Mouse (Mus musculus): ENCODE measurements around the gene Trim67. TPM values are rescaled to one million over a fixed set of nuclear protein-coding genes. Genes with fewer than 3 reads are reported as not detected.
"Not testable (repeated sequence)": the region's sequence is repeated elsewhere in the genome, so short reads cannot be mapped to it uniquely, and the experiment has no call there.

Trim67 gene
- total RNA-seq, 2 experiments from 2014 or later, result 0.06 to 0.10 TPM

DNA sequence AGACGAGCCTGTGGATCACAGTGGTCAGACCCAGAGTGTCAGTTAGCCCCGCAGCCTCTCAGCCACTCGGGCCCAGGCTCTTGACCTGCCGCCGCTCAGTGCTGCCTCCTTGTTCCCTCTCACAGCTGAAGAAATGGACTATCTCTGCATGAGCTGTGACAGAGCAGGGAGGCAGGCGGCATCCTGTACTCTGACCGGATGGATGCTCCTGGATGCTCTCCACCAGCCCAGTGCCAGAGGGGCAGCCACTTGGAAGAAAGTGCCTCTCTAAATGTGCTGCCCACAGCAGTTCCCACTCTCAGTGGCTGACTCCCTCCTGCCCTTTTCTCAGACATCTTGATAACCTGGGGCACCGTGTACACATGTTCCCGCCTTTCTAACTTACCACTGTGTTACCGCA, 48.9 kb downstream of the Trim67 start:
- H3K27ac ChIP-seq, result no peak overlapping the region
- H3K4me3 ChIP-seq, result no peak overlapping the region
- TF ChIP-seq CTCF (IDR thresholded peaks at IDR 0.05), result no peak
- intact Hi-C loops (cut with DNase I), result no loop called here
- DNase-seq, result no peak

DNA sequence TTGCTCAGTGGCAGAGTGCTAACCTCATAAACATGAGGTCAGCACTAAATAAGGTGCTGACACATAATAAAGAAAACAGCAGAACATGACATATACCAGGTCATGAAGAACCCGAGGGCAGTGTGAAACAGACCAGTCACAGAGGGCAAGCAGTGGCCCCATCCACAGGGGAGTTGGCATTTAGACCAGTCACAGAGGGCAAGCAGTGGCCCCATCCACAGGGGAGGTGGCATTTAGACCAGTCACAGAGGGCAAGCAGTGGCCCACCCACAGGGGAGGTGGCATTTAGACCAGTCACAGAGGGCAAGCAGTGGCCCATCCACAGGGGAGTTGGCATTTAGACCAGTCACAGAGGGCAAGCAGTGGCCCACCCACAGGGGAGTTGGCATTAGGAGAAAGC, 50.0 kb downstream of the Trim67 start:
- intact Hi-C loops (cut with DNase I); H3K4me3 ChIP-seq; DNase-seq: not testable (repeated sequence)
- H3K27ac ChIP-seq, result peak overlapping the region; percentile 25; the same call in 1 of the 2 replicates

DNA sequence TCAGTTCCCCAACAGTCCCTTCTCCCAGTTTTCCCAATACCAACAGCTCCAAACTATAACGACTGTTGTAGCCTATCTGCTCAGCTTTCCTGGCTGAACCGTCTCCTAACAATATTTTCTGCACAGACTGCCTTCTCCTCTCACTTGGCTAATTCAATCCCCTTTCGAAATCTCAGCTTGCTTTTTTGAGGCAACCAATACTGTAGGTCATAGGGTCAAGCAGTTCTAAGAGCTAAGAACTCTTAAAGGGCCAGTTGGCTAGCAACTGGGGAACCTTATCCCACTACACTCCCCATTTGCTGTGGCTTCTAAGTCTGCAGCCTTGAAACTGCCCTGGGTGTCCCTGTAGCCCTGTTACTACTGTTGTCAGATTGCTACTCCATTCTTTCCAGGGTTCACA, 52.2 kb downstream of the Trim67 start:
- TF ChIP-seq CTCF (IDR thresholded peaks at IDR 0.05), result no peak
- peak overlapping the region; percentile 19 for H3K4me3 ChIP-seq
- no peak for DNase-seq
- peak overlapping the region; percentile 77 for H3K27ac ChIP-seq
- intact Hi-C loops (cut with DNase I), result no loop called here

GRCm38 (mm10) chr8:124845573-124845972, 52.7 kb downstream of the Trim67 start:
- intact Hi-C loops (cut with DNase I), result no loop called here
- no peak for DNase-seq
- Histone ChIP-seq H3K4me3 (peak overlapping the region; percentile 19), H3K27ac (peak overlapping the region; percentile 77)
- no peak for TF ChIP-seq CTCF (IDR thresholded peaks at IDR 0.05)

DNA sequence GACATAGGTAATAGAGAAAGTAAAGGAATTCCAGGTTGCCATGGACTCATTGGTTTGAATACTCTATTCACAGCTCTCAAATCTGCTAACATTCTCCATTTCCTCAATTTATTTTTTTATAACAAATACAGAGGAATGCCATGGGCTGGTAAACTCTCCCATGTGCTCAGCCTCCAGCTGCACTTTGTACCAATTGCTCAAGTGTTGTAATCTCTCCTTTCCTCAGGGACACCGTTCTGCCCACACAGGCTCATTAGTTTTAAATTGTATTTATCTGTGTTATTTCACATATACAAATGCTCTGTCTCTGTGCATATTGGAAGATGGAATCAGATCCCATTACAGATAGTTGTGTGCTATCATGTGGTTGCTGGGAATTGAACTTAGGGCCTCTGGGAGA, 60.6 kb downstream of the Trim67 start:
- H3K27ac ChIP-seq, result no peak overlapping the region
- DNase-seq, result no peak
- H3K4me3 ChIP-seq, result no peak overlapping the region
- intact Hi-C loops (cut with DNase I), result no loop called here
- no peak for TF ChIP-seq CTCF (IDR thresholded peaks at IDR 0.05)

GRCm38 (mm10) chr8:124859466-124859865, 66.6 kb downstream of the Trim67 start:
- peak; percentile 56 for DNase-seq
- TF ChIP-seq CTCF (IDR thresholded peaks at IDR 0.05), result peak; percentile 65
- H3K27ac ChIP-seq, result peak overlapping the region; percentile 90
- intact Hi-C loops (cut with DNase I), result no loop called here
- H3K4me3 ChIP-seq, result peak overlapping the region; percentile 37

DNA sequence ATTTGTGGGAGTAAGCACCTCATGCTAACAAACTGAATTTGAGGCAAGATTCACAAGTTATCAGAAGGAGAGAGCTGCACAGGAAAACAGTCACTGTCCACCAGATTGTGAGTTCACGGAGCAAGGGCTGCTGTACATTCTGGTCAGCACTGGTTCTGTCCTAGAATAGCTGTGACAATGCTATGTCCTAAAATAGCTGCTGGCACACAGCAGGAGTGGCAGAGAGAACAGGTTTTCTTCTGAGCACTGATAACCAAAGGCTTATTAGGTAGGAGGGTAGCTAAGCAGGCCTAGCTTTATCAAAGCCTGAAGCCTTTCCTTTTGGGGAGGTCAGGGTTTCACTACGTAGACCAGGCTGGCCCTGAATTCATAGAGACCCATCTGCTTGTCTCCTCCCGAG, 67.3 kb downstream of the Trim67 start:
- intact Hi-C loops (cut with DNase I), result no loop called here
- TF ChIP-seq CTCF (IDR thresholded peaks at IDR 0.05), result no peak
- H3K4me3 ChIP-seq, result peak overlapping the region; percentile 33
- DNase-seq, result peak; percentile 45
- H3K27ac ChIP-seq, result peak overlapping the region; percentile 90

DNA sequence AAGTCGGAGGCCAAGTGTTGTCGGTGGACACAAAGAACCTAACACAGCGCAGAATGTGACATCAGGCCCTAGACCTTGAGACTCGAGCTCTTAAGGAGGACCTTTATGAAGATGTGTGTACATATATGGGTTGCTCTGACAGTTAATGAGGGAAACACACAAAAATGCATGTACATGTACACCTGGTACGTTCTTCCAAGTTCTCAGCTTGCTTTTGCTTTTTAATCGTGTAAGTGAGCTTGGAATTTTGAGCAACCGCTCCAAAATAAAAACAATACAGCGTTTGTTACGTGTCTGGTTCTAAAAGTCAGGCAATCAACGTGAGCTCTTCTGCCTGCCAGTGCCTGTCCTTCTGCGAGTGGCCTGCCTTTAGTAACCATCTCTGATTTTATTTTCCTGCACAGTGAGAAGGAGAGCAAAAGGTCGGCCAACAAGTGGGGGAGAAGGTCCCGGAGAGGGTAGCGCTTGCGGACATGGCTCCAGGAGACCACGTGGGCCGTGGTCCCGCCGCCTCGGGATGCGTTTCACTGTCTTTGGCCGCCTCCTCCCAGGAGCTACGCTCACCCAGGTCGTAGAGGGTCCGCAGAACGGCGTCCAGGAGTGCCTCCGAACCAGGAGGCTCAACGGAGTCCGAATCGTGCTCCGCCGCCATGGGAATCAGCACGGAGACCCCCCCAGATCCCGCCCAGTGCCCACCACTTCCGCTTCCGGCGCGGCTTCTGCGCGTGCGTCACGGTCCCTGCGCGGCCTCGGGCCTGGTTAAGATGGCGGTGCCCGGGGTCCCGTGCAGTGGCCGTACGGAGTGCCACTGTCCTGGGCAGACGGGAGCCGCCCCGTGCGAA, 69.7 kb downstream of the Trim67 start, which contains the start of the genes Gnpat and 2810004N23Rik:
TSS of gene Gnpat (plus strand) at position 713 of the 842 bp plus-strand sequence.
TSS of gene 2810004N23Rik (minus strand) at position 800 of the 842 bp plus-strand sequence.
- DNase-seq, result peak; percentile 96
- peak within 1 kb of the TSS; percentile 90 for H3K27ac ChIP-seq
- intact Hi-C loops (cut with DNase I), result loop anchor here (2.0 kb wide), 1 partner anchor 150 kb away; the partner anchor contains the start of gene Tsnax
- H3K4me3 ChIP-seq, result peak within 1 kb of the TSS; percentile 77
- TF ChIP-seq CTCF (IDR thresholded peaks at IDR 0.05), result no peak; the same call in 1 of the 2 replicates

- TF ChIP-seq CTCF (IDR thresholded peaks at IDR 0.05), result 0 out of 2 replicates have a peak, but pooled peaks have one; percentile 16
- intact Hi-C loops (cut with DNase I), result loop anchor here (2.0 kb wide), 1 partner anchor 150 kb away; the partner anchor contains the start of gene Tsnax
- peak overlapping the region; percentile 90 for H3K27ac ChIP-seq
- H3K4me3 ChIP-seq, result peak overlapping the region; percentile 77
- no peak for DNase-seq
These were observed 70.3 kb downstream of the Trim67 start for GRCm38 (mm10) chr8:124863163-124863677.

DNA sequence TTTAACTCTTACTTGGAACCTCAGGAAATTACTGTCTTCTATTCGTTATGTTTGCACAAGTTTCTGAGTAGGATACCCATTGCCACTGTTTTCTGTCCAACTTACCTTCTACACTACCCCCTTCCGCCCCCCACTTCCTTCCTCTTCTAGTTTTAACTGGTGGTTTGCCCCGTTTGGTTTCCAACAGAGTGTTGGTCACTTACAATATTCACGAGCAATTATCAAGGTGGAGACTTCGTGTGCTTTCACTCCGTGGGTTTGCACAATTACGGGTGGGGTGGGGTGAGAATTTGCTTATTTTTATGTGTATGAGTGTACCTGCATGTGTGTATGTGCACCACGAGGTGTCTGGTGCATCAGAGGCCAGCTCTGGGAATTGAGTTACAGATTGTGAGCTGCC, 70.8 kb downstream of the Trim67 start:
- H3K27ac ChIP-seq, result peak overlapping the region; percentile 90
- intact Hi-C loops (cut with DNase I), result loop anchor here (2.0 kb wide), 1 partner anchor 149 kb away; the partner anchor contains the start of gene Tsnax
- TF ChIP-seq CTCF (IDR thresholded peaks at IDR 0.05), result no peak
- no peak for DNase-seq
- H3K4me3 ChIP-seq, result peak overlapping the region; percentile 77

DNA sequence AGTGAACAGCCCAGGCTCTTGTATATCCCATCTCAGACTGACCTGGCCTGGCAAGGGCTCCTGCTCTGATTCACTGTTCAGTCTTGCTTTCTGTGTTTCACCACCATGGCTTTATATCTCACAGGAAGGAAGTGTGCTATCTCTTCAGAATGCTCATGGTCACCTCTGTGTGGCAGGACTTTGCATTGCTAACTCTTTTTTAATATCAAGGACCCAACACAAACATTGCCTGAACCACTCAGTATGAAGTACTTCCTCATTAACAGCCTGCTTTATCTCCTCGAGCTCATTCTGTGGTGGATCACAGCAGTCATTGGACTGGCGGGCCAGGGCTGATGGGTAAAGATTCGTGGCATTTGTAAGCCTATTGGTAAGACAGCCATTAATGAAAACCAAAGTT, 73.8 kb downstream of the Trim67 start:
- DNase-seq, result no peak
- intact Hi-C loops (cut with DNase I), result no loop called here
- H3K27ac ChIP-seq, result no peak overlapping the region; the same call in 1 of the 2 replicates
- no peak overlapping the region for H3K4me3 ChIP-seq
- no peak for TF ChIP-seq CTCF (IDR thresholded peaks at IDR 0.05)

DNA sequence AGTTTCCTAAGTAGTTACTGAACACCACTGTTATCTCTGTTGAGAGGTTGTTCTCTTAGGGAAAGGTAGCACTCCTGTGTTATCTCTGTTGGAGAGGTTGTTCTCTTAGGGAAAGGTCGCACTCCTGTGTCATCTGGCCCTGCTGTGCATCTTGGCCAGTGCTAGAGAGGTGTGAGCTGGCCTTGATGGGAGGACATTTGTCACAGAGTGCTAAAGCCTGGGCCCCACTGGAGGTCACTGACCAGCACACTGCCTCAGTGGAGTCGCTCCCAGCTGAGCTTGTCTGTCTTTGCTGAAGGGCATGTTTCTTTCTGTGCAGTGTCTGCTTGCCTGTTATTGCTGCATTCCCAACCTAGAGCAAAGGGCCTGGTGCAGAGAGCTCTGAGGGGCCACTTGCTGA, 74.2 kb downstream of the Trim67 start:
- Histone ChIP-seq H3K4me3 (no peak overlapping the region), H3K27ac (peak overlapping the region; percentile 16)
- no peak for DNase-seq
- intact Hi-C loops (cut with DNase I), result no loop called here
- no peak for TF ChIP-seq CTCF (IDR thresholded peaks at IDR 0.05)

DNA sequence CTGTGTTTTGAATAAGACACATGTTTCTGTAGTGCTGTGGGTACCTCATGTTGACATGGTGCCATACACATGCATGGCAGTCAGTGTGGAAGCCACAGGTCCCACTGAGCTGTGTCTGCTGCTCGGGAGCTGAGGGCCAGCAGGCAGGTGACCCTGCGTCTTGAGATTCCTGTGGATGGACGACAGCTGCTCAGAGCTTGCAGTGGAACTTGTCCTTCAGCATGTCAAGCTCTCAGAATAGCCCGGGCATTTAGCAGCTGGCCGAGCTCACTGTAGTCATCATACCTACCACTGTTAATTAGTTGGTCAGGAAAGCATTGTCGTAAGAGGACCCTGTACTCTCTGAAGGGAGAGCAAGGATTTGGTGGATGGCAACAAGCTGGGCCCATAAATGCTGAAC, 76.8 kb downstream of the Trim67 start:
- DNase-seq, result peak; percentile 67
- no peak for TF ChIP-seq CTCF (IDR thresholded peaks at IDR 0.05)
- peak overlapping the region; percentile 80 for H3K27ac ChIP-seq
- intact Hi-C loops (cut with DNase I), result no loop called here
- no peak overlapping the region for H3K4me3 ChIP-seq

Data from gastrocnemius, adult 2 months (tissue).